Mouse (Mus musculus): ENCODE measurements at regions not wholly inside any gene's neighbourhood (a gene's known extent, or its start where the extent isn't known, plus 50 kb on each side); places are given as distances from the start of the nearest gene placed in this dataset.

GRCm38 (mm10) chr2:167776251-167777168 is 86.9 kb upstream of the Tmem189 start:
- Histone ChIP-seq H3K4me2 (replicated peaks; ENCODE audit: low read depth, low read length) (peak overlapping the region; percentile 91), H3K4me1 (replicated peaks; ENCODE audit: control insufficient read depth, insufficient read depth, low read length) (peaks cover 8% of the 10 kb centered on the region; the same call in 1 of the 2 replicates), H3K27me3 (ENCODE audit: control insufficient read depth, insufficient read depth, low read length) (no peaks in the 10 kb centered on the region), H3K9me3 (ENCODE audit: control insufficient read depth, low read length) (no peaks in the 10 kb centered on the region), H3K27ac (ENCODE audit: low read depth, low read length) (no peak overlapping the region), H3K9ac (ENCODE audit: low read depth, low read length) (no peak overlapping the region; the same call in 1 of the 2 replicates), H3K36me3 (ENCODE audit: control insufficient read depth, insufficient read depth, low read length) (no peaks in the 10 kb centered on the region), H3K4me3 (ENCODE audit: low read depth, low read length) (no peak overlapping the region)
- ATAC-seq (ENCODE audit: low FRiP score) (no peak), DNase-seq (ENCODE audit: low spot score) (no peak)
- 77% methylated on average over 23 of the region's 24 CpGs for WGBS

- DNase-seq (ENCODE audit: low spot score) = no peak
- Histone ChIP-seq H3K4me1 (replicated peaks; ENCODE audit: control insufficient read depth, insufficient read depth, low read length) (peaks cover 10% of the 10 kb centered on the region; the same call in 1 of the 2 replicates), H3K27ac (ENCODE audit: low read depth, low read length) (no peak overlapping the region), H3K4me2 (replicated peaks; ENCODE audit: low read depth, low read length) (no peak overlapping the region), H3K9me3 (ENCODE audit: control insufficient read depth, low read length) (no peaks in the 10 kb centered on the region), H3K27me3 (ENCODE audit: control insufficient read depth, insufficient read depth, low read length) (no peaks in the 10 kb centered on the region), H3K4me3 (ENCODE audit: low read depth, low read length) (no peak overlapping the region), H3K9ac (ENCODE audit: low read depth, low read length) (no peak overlapping the region), H3K36me3 (ENCODE audit: control insufficient read depth, insufficient read depth, low read length) (no peaks in the 10 kb centered on the region)
- ATAC-seq (ENCODE audit: low FRiP score) = no peak
- WGBS = 79% methylated on average over 20 of the region's 20 CpGs
Observed at GRCm38 (mm10) chr2:167775218-167775915, 85.7 kb upstream of the Tmem189 start.

GRCm38 (mm10) chr2:167774806-167775179 is 85.2 kb upstream of the Tmem189 start:
- ATAC-seq (ENCODE audit: low FRiP score) = no peak
- no peaks in the 10 kb centered on the region for H3K9me3 ChIP-seq (ENCODE audit: control insufficient read depth, low read length)
- no peaks in the 10 kb centered on the region for H3K36me3 ChIP-seq (ENCODE audit: control insufficient read depth, insufficient read depth, low read length)
- H3K9ac ChIP-seq (ENCODE audit: low read depth, low read length) = no peak overlapping the region
- peaks cover 10% of the 10 kb centered on the region; the same call in 1 of the 2 replicates for H3K4me1 ChIP-seq (replicated peaks; ENCODE audit: control insufficient read depth, insufficient read depth, low read length)
- no peak overlapping the region for H3K4me2 ChIP-seq (replicated peaks; ENCODE audit: low read depth, low read length)
- H3K4me3 ChIP-seq (ENCODE audit: low read depth, low read length) = no peak overlapping the region
- H3K27ac ChIP-seq (ENCODE audit: low read depth, low read length) = no peak overlapping the region
- WGBS = 16% methylated on average over 10 of the region's 10 CpGs
- no peaks in the 10 kb centered on the region for H3K27me3 ChIP-seq (ENCODE audit: control insufficient read depth, insufficient read depth, low read length)
- no peak for DNase-seq (ENCODE audit: low spot score)

- H3K9me3 ChIP-seq (ENCODE audit: control insufficient read depth, low read length) = no peaks in the 10 kb centered on the region
- no peak overlapping the region for H3K9ac ChIP-seq (ENCODE audit: low read depth, low read length)
- peaks cover 10% of the 10 kb centered on the region; the same call in 1 of the 2 replicates for H3K4me1 ChIP-seq (replicated peaks; ENCODE audit: control insufficient read depth, insufficient read depth, low read length)
- no peak overlapping the region for H3K27ac ChIP-seq (ENCODE audit: low read depth, low read length)
- no peaks in the 10 kb centered on the region for H3K27me3 ChIP-seq (ENCODE audit: control insufficient read depth, insufficient read depth, low read length)
- ATAC-seq (ENCODE audit: low FRiP score) (no peak), DNase-seq (ENCODE audit: low spot score) (no peak)
- WGBS = 92% methylated on average over 2 of the region's 2 CpGs
- no peaks in the 10 kb centered on the region for H3K36me3 ChIP-seq (ENCODE audit: control insufficient read depth, insufficient read depth, low read length)
- no peak overlapping the region for H3K4me3 ChIP-seq (ENCODE audit: low read depth, low read length)
- no peak overlapping the region for H3K4me2 ChIP-seq (replicated peaks; ENCODE audit: low read depth, low read length)
Observed at GRCm38 (mm10) chr2:167774166-167774805, 84.7 kb upstream of the Tmem189 start.

GRCm38 (mm10) chr2:167772834-167773233 is 83.2 kb upstream of the Tmem189 start:
- Histone ChIP-seq H3K9ac (ENCODE audit: low read depth, low read length) (no peak overlapping the region), H3K4me1 (replicated peaks; ENCODE audit: control insufficient read depth, insufficient read depth, low read length) (peaks cover 7% of the 10 kb centered on the region; the same call in 1 of the 2 replicates), H3K27ac (ENCODE audit: low read depth, low read length) (no peak overlapping the region), H3K4me3 (ENCODE audit: low read depth, low read length) (no peak overlapping the region), H3K4me2 (replicated peaks; ENCODE audit: low read depth, low read length) (no peak overlapping the region), H3K9me3 (ENCODE audit: control insufficient read depth, low read length) (no peaks in the 10 kb centered on the region), H3K27me3 (ENCODE audit: control insufficient read depth, insufficient read depth, low read length) (no peaks in the 10 kb centered on the region), H3K36me3 (ENCODE audit: control insufficient read depth, insufficient read depth, low read length) (no peaks in the 10 kb centered on the region)
- no peak for ATAC-seq (ENCODE audit: low FRiP score)
- no peak for DNase-seq (ENCODE audit: low spot score)
- 91% methylated on average over 5 of the region's 5 CpGs for WGBS

GRCm38 (mm10) chr2:167767962-167768361 is 78.3 kb upstream of the Tmem189 start:
- Histone ChIP-seq H3K27ac (ENCODE audit: low read depth, low read length) (no peak overlapping the region), H3K4me1 (replicated peaks; ENCODE audit: control insufficient read depth, insufficient read depth, low read length) (0 out of 2 replicates have a peak, but pooled peaks cover 3% of the 10 kb centered on the region), H3K27me3 (ENCODE audit: control insufficient read depth, insufficient read depth, low read length) (no peaks in the 10 kb centered on the region), H3K36me3 (ENCODE audit: control insufficient read depth, insufficient read depth, low read length) (no peaks in the 10 kb centered on the region), H3K9me3 (ENCODE audit: control insufficient read depth, low read length) (no peaks in the 10 kb centered on the region), H3K4me2 (replicated peaks; ENCODE audit: low read depth, low read length) (no peak overlapping the region), H3K9ac (ENCODE audit: low read depth, low read length) (no peak overlapping the region), H3K4me3 (ENCODE audit: low read depth, low read length) (no peak overlapping the region)
- ATAC-seq (ENCODE audit: low FRiP score) (no peak), DNase-seq (ENCODE audit: low spot score) (no peak)
- 87% methylated on average over 13 of the region's 13 CpGs for WGBS

GRCm38 (mm10) chr2:167767371-167767770 is 77.7 kb upstream of the Tmem189 start:
- no peak overlapping the region for H3K4me3 ChIP-seq (ENCODE audit: low read depth, low read length)
- no peaks in the 10 kb centered on the region for H3K27me3 ChIP-seq (ENCODE audit: control insufficient read depth, insufficient read depth, low read length)
- 89% methylated on average over 8 of the region's 8 CpGs for WGBS
- no peaks in the 10 kb centered on the region for H3K36me3 ChIP-seq (ENCODE audit: control insufficient read depth, insufficient read depth, low read length)
- no peak overlapping the region for H3K4me2 ChIP-seq (replicated peaks; ENCODE audit: low read depth, low read length)
- no peak overlapping the region for H3K9ac ChIP-seq (ENCODE audit: low read depth, low read length)
- 0 out of 2 replicates have a peak, but pooled peaks cover 3% of the 10 kb centered on the region for H3K4me1 ChIP-seq (replicated peaks; ENCODE audit: control insufficient read depth, insufficient read depth, low read length)
- ATAC-seq (ENCODE audit: low FRiP score) (no peak), DNase-seq (ENCODE audit: low spot score) (no peak)
- no peak overlapping the region for H3K27ac ChIP-seq (ENCODE audit: low read depth, low read length)
- H3K9me3 ChIP-seq (ENCODE audit: control insufficient read depth, low read length) = no peaks in the 10 kb centered on the region

GRCm38 (mm10) chr2:167765811-167766210 is 76.2 kb upstream of the Tmem189 start:
- Histone ChIP-seq H3K4me3 (ENCODE audit: low read depth, low read length) (no peak overlapping the region), H3K36me3 (ENCODE audit: control insufficient read depth, insufficient read depth, low read length) (no peaks in the 10 kb centered on the region), H3K4me2 (replicated peaks; ENCODE audit: low read depth, low read length) (no peak overlapping the region), H3K9me3 (ENCODE audit: control insufficient read depth, low read length) (no peaks in the 10 kb centered on the region), H3K27me3 (ENCODE audit: control insufficient read depth, insufficient read depth, low read length) (no peaks in the 10 kb centered on the region), H3K27ac (ENCODE audit: low read depth, low read length) (no peak overlapping the region), H3K4me1 (replicated peaks; ENCODE audit: control insufficient read depth, insufficient read depth, low read length) (0 out of 2 replicates have a peak, but pooled peaks cover under 1% of the 10 kb centered on the region), H3K9ac (ENCODE audit: low read depth, low read length) (no peak overlapping the region)
- ATAC-seq (ENCODE audit: low FRiP score) (no peak), DNase-seq (ENCODE audit: low spot score) (no peak)
- 90% methylated on average over 6 of the region's 6 CpGs for WGBS

All from hindbrain, embryonic 11.5 days (tissue).